Mouse (Mus musculus) brain, embryonic 14.5 days (tissue): ENCODE measurements around the gene Pip4p1.

Experiments used
- CTCF ChIP-seq: fragments of 200-500 bp; IDR thresholded peaks from 2 replicates; pipeline ENCODE4 v1.5.1; 2012; ENCODE audit warnings: inconsistent platforms, mild to moderate bottlenecking, moderate library complexity, borderline replicate concordance; ENCODE audit not compliant: insufficient read depth, insufficient read length; ENCODE audit errors: extremely low read depth
- POLR2A ChIP-seq: fragments of 200-500 bp; IDR thresholded peaks from 2 replicates; pipeline ENCODE4 v1.6.1; 2012; ENCODE audit warnings: mild to moderate bottlenecking, inconsistent platforms, borderline replicate concordance; ENCODE audit not compliant: poor library complexity, insufficient read depth, insufficient read length, severe bottlenecking; ENCODE audit errors: extremely low read depth

DNA sequence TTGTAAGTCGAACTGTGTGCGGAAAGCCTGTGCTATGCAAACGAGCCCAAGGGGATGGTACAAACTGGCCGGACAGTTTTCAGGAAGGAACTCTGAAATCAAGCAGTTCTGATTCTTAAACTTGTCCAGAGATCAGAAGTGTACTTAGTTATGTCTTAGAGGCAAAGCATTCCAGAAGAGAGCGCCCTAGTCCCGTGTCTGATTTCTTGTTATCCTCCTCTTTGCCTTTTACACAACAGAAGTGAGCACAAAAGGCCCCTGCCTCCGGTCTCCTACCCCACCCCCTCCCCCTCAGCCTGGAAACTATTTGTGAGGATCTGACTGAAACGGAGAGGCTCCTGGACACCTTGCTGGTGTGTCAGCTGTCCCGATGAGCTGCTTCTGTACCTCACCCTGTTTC lies 46.0 kb upstream of the Pip4p1 start:
- TF ChIP-seq POLR2A, result no peak
- no peak for TF ChIP-seq CTCF
